Mouse (Mus musculus) thymus, adult 2 months (tissue): ENCODE results near the gene Chmp5.

ENCODE experiments used
- CTCF ChIP-seq: fragments of 200-500 bp; IDR thresholded peaks from 2 replicates; pipeline ENCODE4 v1.5.1; 2012; ENCODE audit warnings: mild to moderate bottlenecking, control low read depth, low read length, moderate library complexity, borderline replicate concordance; ENCODE audit not compliant: control insufficient read depth, poor library complexity, insufficient read depth; ENCODE audit errors: extremely low read depth
- POLR2A ChIP-seq: fragments of 200-500 bp; IDR thresholded peaks from 2 replicates; pipeline ENCODE4 v1.6.1; 2012; ENCODE audit warnings: mild to moderate bottlenecking, low read length, control low read depth, moderate library complexity; ENCODE audit not compliant: control insufficient read depth, poor library complexity, insufficient read depth; ENCODE audit errors: extremely low read depth

DNA sequence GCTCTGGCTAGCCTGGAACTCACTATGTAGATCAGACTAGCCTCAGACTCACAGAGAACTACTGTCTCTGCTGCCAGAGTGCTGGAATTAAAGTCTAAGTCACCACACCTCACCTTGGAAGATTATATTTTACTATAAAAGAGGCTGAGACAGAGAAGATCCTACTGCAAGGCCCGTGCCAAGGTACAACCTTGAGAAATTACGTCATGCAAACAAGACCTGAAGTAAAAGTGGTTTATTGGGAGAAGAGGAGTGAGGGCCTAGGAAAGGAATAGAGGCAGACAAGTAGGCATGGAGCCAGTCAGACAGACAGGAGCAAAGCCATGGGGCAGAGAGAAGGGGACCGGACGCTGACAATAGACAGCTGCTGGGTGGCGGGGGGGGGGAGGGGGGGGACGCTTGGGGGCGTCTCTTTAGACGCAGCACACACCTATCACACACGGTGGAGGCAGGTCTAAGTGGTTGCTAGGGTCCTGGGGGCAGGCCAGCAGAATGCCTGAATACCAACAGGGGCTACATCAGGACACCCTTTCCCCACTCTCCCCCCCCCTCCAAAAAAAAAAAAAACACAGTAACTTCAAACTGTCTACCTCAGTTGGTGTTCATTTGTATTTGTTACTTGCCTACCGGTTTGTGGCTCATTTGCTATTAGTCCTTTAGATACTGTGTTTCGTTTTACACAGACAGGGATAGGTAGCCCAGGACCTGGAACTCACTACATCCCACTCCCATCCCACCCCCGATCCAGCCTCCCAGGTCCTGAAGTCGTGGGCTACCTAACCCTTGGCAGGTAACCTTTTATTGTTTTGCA, 21.8 kb downstream of the Chmp5 start:
- no peak for TF ChIP-seq CTCF
- TF ChIP-seq POLR2A, result no peak
